11 mouse cellular contexts compared by ENCODE assay signal in genomic region chr7:138538048-138538831, GRCm38 (mm10).
A peak's percentile ranks its signal among the peaks of the same experiment; 100 is the strongest.
DNase-seq lines count a peak whose midpoint lies in the region; ATAC-seq lines count a peak whose summit lies in the region.
"Had no signal": no experiment of that assay in that cellular context is flagged by ENCODE, and none has a peak within 500 bp of the region (broad histone marks: within the 10 kb centered on the region; RNA-seq: fewer than 3 reads in every experiment).

No protein-coding gene starts in this region.

- no peaks in the 10 kb centered on the region for H3K4me1 ChIP-seq in kidney, embryonic 14.5 days (ENCODE audit: control insufficient read depth, insufficient read depth, low read length)
- peaks cover 8% of the 10 kb centered on the region for H3K4me1 ChIP-seq in forebrain, embryonic 16.5 days (replicated peaks; ENCODE audit: control insufficient read depth, insufficient read depth, low read length)
- H3K4me1 ChIP-seq in kidney, embryonic 16.5 days (ENCODE audit: insufficient read depth, low read length): peaks cover 3% of the 10 kb centered on the region; the same call in 1 of the 2 replicates
- no peaks in the 10 kb centered on the region for H3K4me1 ChIP-seq in liver, embryonic 15.5 days (replicated peaks)
- H3K4me1 ChIP-seq: embryonic facial prominence, embryonic 12.5 days had no signal

- H3K36me3 ChIP-seq in kidney, embryonic 14.5 days (ENCODE audit: control insufficient read depth, insufficient read depth, low read length): no peaks in the 10 kb centered on the region
- H3K36me3 ChIP-seq in forebrain, embryonic 16.5 days (ENCODE audit: control insufficient read depth, insufficient read depth): no peaks in the 10 kb centered on the region
- H3K36me3 ChIP-seq in kidney, embryonic 16.5 days (ENCODE audit: insufficient read depth, low read length): no peaks in the 10 kb centered on the region
- no peaks in the 10 kb centered on the region for H3K36me3 ChIP-seq in liver, embryonic 15.5 days (replicated peaks)
- H3K36me3 ChIP-seq: embryonic facial prominence, embryonic 12.5 days had no signal

- H3K4me3 ChIP-seq in kidney, embryonic 14.5 days (ENCODE audit: low read length): no peak overlapping the region
- H3K4me3 ChIP-seq in forebrain, embryonic 16.5 days (replicated peaks; ENCODE audit: low read length): no peak overlapping the region
- H3K4me3 ChIP-seq in kidney, embryonic 16.5 days (ENCODE audit: low read length): no peak overlapping the region
- no peak overlapping the region for H3K4me3 ChIP-seq in liver, embryonic 15.5 days (replicated peaks)
- H3K4me3 ChIP-seq: embryonic facial prominence, embryonic 12.5 days had no signal

- H3K27ac ChIP-seq in kidney, embryonic 14.5 days (ENCODE audit: low read depth, low read length): no peak overlapping the region
- no peak overlapping the region for H3K27ac ChIP-seq in forebrain, embryonic 16.5 days (ENCODE audit: low read length)
- no peak overlapping the region for H3K27ac ChIP-seq in kidney, embryonic 16.5 days (ENCODE audit: low read length)
- 0 out of 2 replicates have a peak overlapping the region, but pooled peaks have one; percentile 14 for H3K27ac ChIP-seq in liver, embryonic 15.5 days (replicated peaks)
- H3K27ac ChIP-seq: embryonic facial prominence, embryonic 12.5 days; macrophage had no signal

- no peak for ATAC-seq in kidney, embryonic 14.5 days (ENCODE audit: low FRiP score, low TSS enrichment)
- peak; percentile 59; the same call in 1 of the 2 replicates for ATAC-seq in forebrain, embryonic 16.5 days
- ATAC-seq in kidney, embryonic 16.5 days (ENCODE audit: low FRiP score, low TSS enrichment): 0 out of 2 replicates have a peak, but pooled peaks have one; percentile 65
- ATAC-seq in liver, embryonic 15.5 days (ENCODE audit: insufficient read depth): peak; percentile 81

- no peak overlapping the region for H3K4me2 ChIP-seq in kidney, embryonic 14.5 days (replicated peaks; ENCODE audit: low read depth, low read length)
- H3K4me2 ChIP-seq in forebrain, embryonic 16.5 days (ENCODE audit: low read length): peak overlapping the region; percentile 26
- peak overlapping the region; percentile 7 for H3K4me2 ChIP-seq in kidney, embryonic 16.5 days (replicated peaks; ENCODE audit: low read depth, low read length)
- H3K4me2 ChIP-seq in liver, embryonic 15.5 days: peak overlapping the region; percentile 33
- H3K4me2 ChIP-seq: embryonic facial prominence, embryonic 12.5 days had no signal

- peak; percentile 55 for DNase-seq in kidney, adult 11 months
- DNase-seq in left cerebral cortex, adult 11 months (ENCODE audit: low spot score): no peak
- DNase-seq in gastrocnemius, adult 18-20 months (ENCODE audit: low spot score): no peak
- DNase-seq in heart, adult 9 months (ENCODE audit: low spot score in 2 of 2): no peak
- DNase-seq: cerebellum, postnatal 10 days had no signal

- no peak overlapping the region for H3K9ac ChIP-seq in kidney, embryonic 14.5 days (ENCODE audit: low read depth, low read length)
- H3K9ac ChIP-seq in forebrain, embryonic 16.5 days (replicated peaks; ENCODE audit: low read depth, low read length): no peak overlapping the region
- no peak overlapping the region for H3K9ac ChIP-seq in kidney, embryonic 16.5 days (replicated peaks; ENCODE audit: low read length)
- H3K9ac ChIP-seq in liver, embryonic 15.5 days: no peak overlapping the region
- H3K9ac ChIP-seq: embryonic facial prominence, embryonic 12.5 days had no signal

- no peaks in the 10 kb centered on the region for H3K9me3 ChIP-seq in kidney, embryonic 14.5 days (ENCODE audit: control insufficient read depth, low read length)
- no peaks in the 10 kb centered on the region for H3K9me3 ChIP-seq in forebrain, embryonic 16.5 days (ENCODE audit: control insufficient read depth, low read length)
- H3K9me3 ChIP-seq in kidney, embryonic 16.5 days (ENCODE audit: low read length): no peaks in the 10 kb centered on the region
- no peaks in the 10 kb centered on the region for H3K9me3 ChIP-seq in liver, embryonic 15.5 days (replicated peaks)
- H3K9me3 ChIP-seq: embryonic facial prominence, embryonic 12.5 days had no signal

- WGBS in kidney, embryonic 14.5 days: 49% methylated on average over 18 of the region's 18 CpGs
- 24% methylated on average over 18 of the region's 18 CpGs for WGBS in forebrain, embryonic 16.5 days
- WGBS in kidney, embryonic 16.5 days: 48% methylated on average over 18 of the region's 18 CpGs
- WGBS in liver, embryonic 15.5 days (ENCODE audit: insufficient replicate concordance): 55% methylated on average over 18 of the region's 18 CpGs

- H3K27me3 ChIP-seq in kidney, embryonic 14.5 days (ENCODE audit: control insufficient read depth, insufficient read depth, low read length): no peaks in the 10 kb centered on the region
- H3K27me3 ChIP-seq in forebrain, embryonic 16.5 days (replicated peaks; ENCODE audit: control insufficient read depth, insufficient read depth, low read length): no peaks in the 10 kb centered on the region
- no peaks in the 10 kb centered on the region for H3K27me3 ChIP-seq in kidney, embryonic 16.5 days (ENCODE audit: insufficient read depth, low read length)
- no peaks in the 10 kb centered on the region for H3K27me3 ChIP-seq in liver, embryonic 15.5 days
- H3K27me3 ChIP-seq: embryonic facial prominence, embryonic 12.5 days had no signal
